17 mouse cellular contexts compared by ENCODE assay signal in the genomic region with DNA sequence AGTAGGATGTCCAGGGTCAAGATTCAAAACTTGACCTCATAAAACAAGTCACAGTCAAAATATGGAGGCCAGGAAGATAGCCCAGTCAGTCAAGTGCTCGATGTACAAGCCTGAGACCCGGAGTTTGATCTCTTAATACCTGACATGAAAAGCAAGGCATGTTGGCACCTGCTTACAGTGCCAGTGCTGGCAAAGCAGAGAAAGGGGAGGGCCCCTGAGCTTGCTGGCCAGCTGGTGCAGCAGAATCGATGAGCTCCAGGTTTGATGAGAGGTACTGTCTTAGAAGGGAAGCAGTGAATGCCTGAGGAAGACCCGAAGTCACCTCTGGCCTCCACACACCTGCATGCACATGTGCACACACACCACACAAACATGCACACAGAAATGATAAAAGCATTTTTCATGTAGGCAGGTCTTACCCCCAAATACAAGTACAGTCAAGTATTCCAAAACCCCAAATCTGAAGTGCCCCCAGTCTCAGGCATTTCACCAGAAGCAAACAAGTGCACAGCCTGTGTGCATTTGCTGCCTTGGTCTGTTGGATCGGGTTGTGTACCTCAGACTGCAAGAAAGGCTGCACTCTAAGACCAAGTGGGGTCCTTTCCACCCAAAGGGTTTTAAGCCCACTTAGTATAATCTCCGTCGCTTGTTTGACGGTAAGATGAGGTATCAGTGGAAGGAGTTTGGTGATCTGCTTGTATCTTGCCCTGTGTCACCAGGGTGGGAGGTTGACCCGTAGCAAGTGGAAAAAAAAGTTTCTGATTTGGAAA. TPM values are rescaled to one million over a fixed set of nuclear protein-coding genes. Genes with fewer than 3 reads are reported as not detected.
DNase-seq lines count a peak whose midpoint lies in the region; TF ChIP-seq lines count a peak whose summit lies in the region.
"Had no signal": no experiment of that assay in that cellular context is flagged by ENCODE, and none has a peak within 500 bp of the region (broad histone marks: within the 10 kb centered on the region; RNA-seq: fewer than 3 reads in every experiment).

No protein-coding gene starts in this region.

- WGBS in embryonic facial prominence, embryonic 10.5 days, result 90% methylated on average over 9 of the region's 9 CpGs

- intact Hi-C loops in left cerebral cortex, adult 2 months (cut with DNase I), result loop anchor here (10.0 kb wide), 1 partner anchor 455 kb away; the partner anchor contains the start of gene Ccdc71l

- DNase-seq in kidney, adult 11 months, result peak; percentile 46
- DNase-seq in kidney, postnatal 4 days, result no peak
- DNase-seq in urinary bladder, postnatal 14 days (ENCODE audit: low spot score), result peak; percentile 50
- no peak for DNase-seq in urinary bladder, adult 2 months (ENCODE audit: low spot score)
- peak; percentile 49 to 62 for DNase-seq in cerebellum, postnatal 10 days
- no peak for DNase-seq in embryonic facial prominence, embryonic 10.5 days (ENCODE audit: low spot score)
- DNase-seq in left cerebral cortex, adult 2 months (ENCODE audit: extremely low spot score in 1 of 2, low spot score in 2 of 2), result no peak
- DNase-seq: adrenal gland, postnatal 14 days; heart, postnatal 10 days; lung, postnatal 4 days; thymus, postnatal 36 days had no signal

- H3K27ac ChIP-seq in embryonic facial prominence, embryonic 10.5 days (replicated peaks), result no peak overlapping the region
- H3K27ac ChIP-seq in left cerebral cortex, adult 2 months, result no peak overlapping the region
- H3K27ac ChIP-seq: hindbrain, embryonic 14.5 days; limb, embryonic 10.5 days; liver, embryonic 14.5 days; midbrain, embryonic 13.5 days; stomach, postnatal 0 days had no signal

- no peaks in the 10 kb centered on the region for H3K9me3 ChIP-seq in embryonic facial prominence, embryonic 10.5 days
- H3K9me3 ChIP-seq: limb, embryonic 10.5 days; midbrain, embryonic 13.5 days had no signal

- no peak for TF ChIP-seq CTCF in left cerebral cortex, adult 2 months (IDR thresholded peaks at IDR 0.05)

- peaks cover 55% of the 10 kb centered on the region for H3K36me3 ChIP-seq in embryonic facial prominence, embryonic 10.5 days (replicated peaks)

- no peaks in the 10 kb centered on the region for H3K4me1 ChIP-seq in embryonic facial prominence, embryonic 10.5 days
- H3K4me1 ChIP-seq: limb, embryonic 10.5 days had no signal

- H3K27me3 ChIP-seq in embryonic facial prominence, embryonic 10.5 days (replicated peaks; ENCODE audit: low read depth, poor library complexity, severe bottlenecking), result no peaks in the 10 kb centered on the region
- H3K27me3 ChIP-seq: midbrain, embryonic 13.5 days had no signal

- H3K4me3 ChIP-seq in embryonic facial prominence, embryonic 10.5 days, result no peak overlapping the region
- H3K4me3 ChIP-seq in left cerebral cortex, adult 2 months, result no peak overlapping the region
- H3K4me3 ChIP-seq: erythroblast, embryonic 14.5 days; limb, embryonic 10.5 days; midbrain, embryonic 13.5 days had no signal

RNA-seq across cellular contexts. Expression of gene Nampt, which starts 10.2 kb away (rescaled TPM):
- 40.7 and 43.7 TPM in 2 replicates for polyA plus RNA-seq in urinary bladder, adult 2 months (2012; rRNA removed)
- polyA plus RNA-seq in embryonic facial prominence, embryonic 10.5 days (2016; fragmentation: Nextera tagmentation; extraction: Ambion mirVana), result 37.6 and 39.6 TPM in 2 replicates
- total RNA-seq in left cerebral cortex, adult 2 months (2021), result 10 to 100 TPM; 28.9 to 29.4 TPM

Comparison
In these comparisons a context has a peak if more than half of its experiments do, and no peak if none do; other contexts are left out.
1. DNase-seq: peak in kidney, adult 11 months (single experiment), urinary bladder, postnatal 14 days (single experiment) and cerebellum, postnatal 10 days (2 of 2); none in kidney, postnatal 4 days (0 of 2), urinary bladder, adult 2 months (single experiment), embryonic facial prominence, embryonic 10.5 days (single experiment) and left cerebral cortex, adult 2 months (0 of 2).